Mouse (Mus musculus): ENCODE results near the gene Cep295. TPM values are rescaled to one million over a fixed set of nuclear protein-coding genes. Genes with fewer than 3 reads are reported as not detected.
"Not testable (repeated sequence)": the region's sequence is repeated elsewhere in the genome, so short reads cannot be mapped to it uniquely, and the experiment has no call there.

Gene Cep295
- total RNA-seq (2021): 1 to 10 TPM; 6.6 to 7.8 TPM
- long read RNA-seq, experiment 1, partial matches to known transcripts: 0 of 3 reads
- long read RNA-seq, experiment 1, other reads (novel, unspliced or antisense): 3 of 3 reads
- long read RNA-seq, experiment 2, full-length matches to known transcripts: 1 of 2 reads
- long read RNA-seq, experiment 2, partial matches to known transcripts: 1 of 2 reads
- long read RNA-seq, experiment 2, other reads (novel, unspliced or antisense): 0 of 2 reads

GRCm38 (mm10) chr9:15357484-15358275 is at the start of gene Cep295:
Gene Cep295, minus strand, starts transcription at chr9:15357788.
- peak; percentile 97 for DNase-seq (ENCODE audit: low spot score)

GRCm38 (mm10) chr9:15397591-15397990 is 40.0 kb upstream of the Cep295 start:
- DNase-seq (ENCODE audit: low spot score): no peak

- no peak for DNase-seq (ENCODE audit: low spot score)
Observed at GRCm38 (mm10) chr9:15395353-15395942, 37.9 kb upstream of the Cep295 start.

- no peak for DNase-seq (ENCODE audit: low spot score)
Observed at GRCm38 (mm10) chr9:15387075-15387643, 29.6 kb upstream of the Cep295 start.

- DNase-seq (ENCODE audit: low spot score): no peak
Observed at GRCm38 (mm10) chr9:15384266-15384665, 26.7 kb upstream of the Cep295 start.

GRCm38 (mm10) chr9:15366260-15366659 is 8.7 kb upstream of the Cep295 start:
- no peak for DNase-seq (ENCODE audit: low spot score)

GRCm38 (mm10) chr9:15365856-15366255 is 8.3 kb upstream of the Cep295 start:
- no peak for DNase-seq (ENCODE audit: low spot score)

- no peak for DNase-seq (ENCODE audit: low spot score)
Observed at GRCm38 (mm10) chr9:15364843-15365242, 7.3 kb upstream of the Cep295 start.

GRCm38 (mm10) chr9:15356916-15357483 is 588 bp downstream of the Cep295 start:
- no peak for DNase-seq (ENCODE audit: low spot score)

GRCm38 (mm10) chr9:15349925-15350324 is 7.7 kb downstream of the Cep295 start:
- no peak for DNase-seq (ENCODE audit: low spot score)

- no peak for DNase-seq (ENCODE audit: low spot score)
Observed at GRCm38 (mm10) chr9:15337776-15338175, 19.8 kb downstream of the Cep295 start.

GRCm38 (mm10) chr9:15318170-15318742 is 39.3 kb downstream of the Cep295 start:
- DNase-seq (ENCODE audit: low spot score): no peak

GRCm38 (mm10) chr9:15317223-15318169 is 40.1 kb downstream of the Cep295 start:
- DNase-seq (ENCODE audit: low spot score): no peak

- DNase-seq (ENCODE audit: low spot score): not testable (repeated sequence)
Observed at GRCm38 (mm10) chr9:15316296-15316695, 41.3 kb downstream of the Cep295 start.

- DNase-seq (ENCODE audit: low spot score): no peak
Observed at GRCm38 (mm10) chr9:15314619-15315018, 43.0 kb downstream of the Cep295 start.

- DNase-seq (ENCODE audit: low spot score): no peak
Observed at GRCm38 (mm10) chr9:15313633-15314032, 44.0 kb downstream of the Cep295 start.

- DNase-seq (ENCODE audit: low spot score): no peak
Observed at GRCm38 (mm10) chr9:15312054-15312735, 45.4 kb downstream of the Cep295 start.

- DNase-seq (ENCODE audit: low spot score): no peak
Observed at GRCm38 (mm10) chr9:15310179-15310578, 47.4 kb downstream of the Cep295 start.

- no peak for DNase-seq (ENCODE audit: low spot score)
Observed at GRCm38 (mm10) chr9:15309425-15309824, 48.2 kb downstream of the Cep295 start.

GRCm38 (mm10) chr9:15308254-15308653 is 49.3 kb downstream of the Cep295 start:
- no peak for DNase-seq (ENCODE audit: low spot score)
